Comparison of ENCODE assay signal across 25 mouse cellular contexts in genomic region chr19:24274281-24274680, GRCm38 (mm10). TPM values are rescaled to one million over a fixed set of nuclear protein-coding genes. Genes with fewer than 3 reads are reported as not detected.
A peak's percentile ranks its signal among the peaks of the same experiment; 100 is the strongest.
DNase-seq lines count a peak whose midpoint lies in the region; ATAC-seq lines count a peak whose summit lies in the region.
"Had no signal": no experiment of that assay in that cellular context is flagged by ENCODE, and none has a peak within 500 bp of the region (broad histone marks: within the 10 kb centered on the region; RNA-seq: fewer than 3 reads in every experiment).

No protein-coding gene starts in this region.

- H3K9ac ChIP-seq in liver, embryonic 11.5 days (ENCODE audit: low read depth, low read length), result no peak overlapping the region
- peak overlapping the region; percentile 0; the same call in 1 of the 2 replicates for H3K9ac ChIP-seq in liver, embryonic 16.5 days (ENCODE audit: low read depth, low read length)
- H3K9ac ChIP-seq: forebrain, postnatal 0 days; limb, embryonic 15.5 days; midbrain, embryonic 15.5 days; neural tube, embryonic 15.5 days; stomach, embryonic 15.5 days had no signal

- peak overlapping the region; percentile 53; the same call in 1 of the 2 replicates for H3K27ac ChIP-seq in liver, embryonic 11.5 days (ENCODE audit: low read depth, low read length)
- H3K27ac ChIP-seq in liver, embryonic 16.5 days (ENCODE audit: low read length), result peak overlapping the region; percentile 70; the same call in 1 of the 2 replicates
- H3K27ac ChIP-seq: layer of hippocampus, adult 2 months; limb, embryonic 10.5 days; limb, embryonic 15.5 days; midbrain, embryonic 15.5 days; neural tube, embryonic 15.5 days; stomach, embryonic 15.5 days had no signal

- peak overlapping the region; percentile 34 for H3K4me2 ChIP-seq in liver, embryonic 11.5 days
- peak overlapping the region; percentile 38 for H3K4me2 ChIP-seq in liver, embryonic 16.5 days (ENCODE audit: low read depth, low read length)
- H3K4me2 ChIP-seq: limb, embryonic 15.5 days; midbrain, embryonic 15.5 days; neural tube, embryonic 15.5 days; stomach, embryonic 15.5 days had no signal

- H3K27me3 ChIP-seq in liver, embryonic 11.5 days (replicated peaks; ENCODE audit: control insufficient read depth, insufficient read depth, low read length), result no peaks in the 10 kb centered on the region
- no peaks in the 10 kb centered on the region for H3K27me3 ChIP-seq in liver, embryonic 16.5 days (ENCODE audit: control insufficient read depth, insufficient read depth, low read depth, low read length)
- H3K27me3 ChIP-seq: limb, embryonic 15.5 days; megakaryocyte, embryonic 14.5 days; neural tube, embryonic 15.5 days; stomach, embryonic 15.5 days had no signal

- DNase-seq in liver, embryonic 11.5 days (ENCODE audit: low spot score), result no peak
- no peak for DNase-seq in liver
- no peak for DNase-seq in heart, adult 11 months
- no peak for DNase-seq in adrenal gland, postnatal 4 days (ENCODE audit: low spot score in 2 of 2)
- no peak for DNase-seq in left cerebral cortex, adult 8-10 months (ENCODE audit: low spot score in 2 of 2)
- DNase-seq: adrenal gland, postnatal 25 days; cerebellum, adult 9-10 months; cerebellum, postnatal 36 days; forebrain, postnatal 0 days; heart, postnatal 14 days; kidney, adult 2 months; kidney, postnatal 36 days; lung, postnatal 36 days; retina, postnatal 1 day; right cerebral cortex, postnatal 25 days had no signal

- H3K36me3 ChIP-seq in liver, embryonic 11.5 days (ENCODE audit: control insufficient read depth, insufficient read depth, low read length), result peaks cover 21% of the 10 kb centered on the region
- no peaks in the 10 kb centered on the region; the same call in 1 of the 2 replicates for H3K36me3 ChIP-seq in liver, embryonic 16.5 days (ENCODE audit: control insufficient read depth, insufficient read depth)
- H3K36me3 ChIP-seq: midbrain, embryonic 15.5 days; neural tube, embryonic 15.5 days had no signal

- no peaks in the 10 kb centered on the region; the same call in 1 of the 2 replicates for H3K9me3 ChIP-seq in liver, embryonic 11.5 days (ENCODE audit: control insufficient read depth, low read length)
- H3K9me3 ChIP-seq in liver, embryonic 16.5 days (replicated peaks; ENCODE audit: control insufficient read depth, low read length), result no peaks in the 10 kb centered on the region
- H3K9me3 ChIP-seq: limb, embryonic 10.5 days; limb, embryonic 15.5 days; midbrain, embryonic 15.5 days; neural tube, embryonic 15.5 days; stomach, embryonic 15.5 days had no signal

- WGBS in liver, embryonic 11.5 days, result 48% methylated on average over 3 of the region's 3 CpGs
- 19% methylated on average over 3 of the region's 3 CpGs for WGBS in liver, embryonic 16.5 days (ENCODE audit: insufficient replicate concordance)

- no peak overlapping the region for H3K4me3 ChIP-seq in liver, embryonic 11.5 days (ENCODE audit: low read depth, low read length)
- H3K4me3 ChIP-seq in liver, embryonic 16.5 days (ENCODE audit: low read depth, low read length), result no peak overlapping the region
- H3K4me3 ChIP-seq: layer of hippocampus, adult 2 months; limb, embryonic 10.5 days; limb, embryonic 15.5 days; megakaryocyte, embryonic 14.5 days; midbrain, embryonic 15.5 days; neural tube, embryonic 15.5 days; stomach, embryonic 15.5 days had no signal

- peaks cover 15% of the 10 kb centered on the region for H3K4me1 ChIP-seq in liver, embryonic 11.5 days (replicated peaks; ENCODE audit: control insufficient read depth, insufficient read depth, low read length)
- H3K4me1 ChIP-seq in liver, embryonic 16.5 days (ENCODE audit: control insufficient read depth, low read depth, low read length), result peaks cover 34% of the 10 kb centered on the region

- peak; percentile 69 for ATAC-seq in liver, embryonic 11.5 days (replicated peaks; ENCODE audit: low FRiP score)
- peak; percentile 44; the same call in 1 of the 2 replicates for ATAC-seq in erythroid progenitor cell, adult 5-6 weeks (replicated peaks; ENCODE audit: low FRiP score, poor library complexity, severe bottlenecking)
- ATAC-seq in liver, embryonic 16.5 days (ENCODE audit: low read depth), result peak; percentile 37
- ATAC-seq: forebrain, postnatal 0 days; hindbrain, embryonic 16.5 days; midbrain, embryonic 15.5 days had no signal

RNA-seq across cellular contexts. Expression of gene Fxn, which starts 6.1 kb away (rescaled TPM):
- 82.8 and 91.1 TPM in 2 replicates for polyA plus RNA-seq in liver, embryonic 11.5 days (2014; fragmentation: Nextera tagmentation; extraction: Ambion mirVana)
- 26.4 and 31.7 TPM in 2 replicates for total RNA-seq in erythroid progenitor cell, adult 5-6 weeks (2015; ENCODE audit: low replicate concordance)
- total RNA-seq in erythroid progenitor cell, adult 5-6 weeks (2017; ENCODE audit: low replicate concordance), result 20.0 and 25.9 TPM in 2 replicates
- polyA plus RNA-seq in liver, embryonic 16.5 days (2015; fragmentation: Nextera tagmentation; extraction: Ambion mirVana), result 36.5 and 44.0 TPM in 2 replicates
- 10 to 100 TPM; 24.3 to 24.4 TPM for total RNA-seq in adrenal gland, postnatal 4 days (2021)
- 1 to 10 TPM; 6.2 to 9.0 (median 7.8) TPM for total RNA-seq in left cerebral cortex, adult 8-10 months (2022)

RNA-seq across cellular contexts. Expression of gene Tjp2, which starts 49.5 kb away (rescaled TPM):
- polyA plus RNA-seq in liver, embryonic 11.5 days (2014; fragmentation: Nextera tagmentation; extraction: Ambion mirVana), result 14.0 and 14.2 TPM in 2 replicates
- total RNA-seq in erythroid progenitor cell, adult 5-6 weeks (2015; ENCODE audit: low replicate concordance), result not detected in 2 replicates
- 1.3 and 3.7 TPM in 2 replicates for total RNA-seq in erythroid progenitor cell, adult 5-6 weeks (2017; ENCODE audit: low replicate concordance)
- polyA plus RNA-seq in liver, embryonic 16.5 days (2015; fragmentation: Nextera tagmentation; extraction: Ambion mirVana), result 5.2 and 6.6 TPM in 2 replicates
- total RNA-seq in adrenal gland, postnatal 4 days (2021), result 10 to 100 TPM; 14.5 to 17.3 TPM
- total RNA-seq in left cerebral cortex, adult 8-10 months (2022), result 10 to 100 TPM; 22.2 to 25.1 (median 23.3) TPM
